Mouse (Mus musculus) Muller cell, postnatal 12 days (primary cell): ENCODE data around the gene Olfr839-ps1.

ENCODE experiments used
- DNase-seq: peaks from one replicate; pipeline ENCODE4 v3.0.0-alpha.2; 2015; ENCODE audit errors: inconsistent ontology term

Olfr839-ps1 gene

GRCm38 (mm10) chr9:19177212-19177611, at the start of gene Olfr839-ps1:
TSS of gene Olfr839-ps1 (minus strand) at chr9:19177312.
- DNase-seq, result no peak

- DNase-seq, result no peak
These were observed 41.1 kb downstream of the Olfr839-ps1 start, which contains the start of gene Olfr837 for GRCm38 (mm10) chr9:19136017-19136416. TSS of gene Olfr837 (plus strand) at chr9:19136317.

GRCm38 (mm10) chr9:19120082-19120481, 57.0 kb downstream of the Olfr839-ps1 start, which contains the start of gene Olfr836:
TSS of gene Olfr836 (plus strand) at chr9:19120382.
- no peak for DNase-seq
